Mouse (Mus musculus) midbrain, postnatal 0 days (tissue): Measurements from ENCODE around the gene Slc5a9. TPM values are rescaled to one million over a fixed set of nuclear protein-coding genes. Genes with fewer than 3 reads are reported as not detected.
"Not testable (repeated sequence)": the region's sequence is repeated elsewhere in the genome, so short reads cannot be mapped to it uniquely, and the experiment has no call there.

Experiments used
- ATAC-seq: fragments of 200-750 bp; cut with Nextera tagmentation; 2 replicates; pipeline ENCODE4 v1.8.0; 2017; ENCODE audit warnings: moderate number of reproducible peaks, mild to moderate bottlenecking, moderate TSS enrichment, moderate library complexity; ENCODE audit not compliant: low FRiP score
- DNase-seq: peaks from one replicate; pipeline ENCODE4 v3.0.0-alpha.2; 2015; ENCODE audit warnings: low spot score
- H3K27ac ChIP-seq: fragments of 300-500 bp; sonication (generic); 2 replicates; pipeline ENCODE4 v1.5.1; 2014; ENCODE audit warnings: low read depth, mild to moderate bottlenecking, low read length, mixed read lengths
- H3K27me3 ChIP-seq: fragments of 300-500 bp; sonication (generic); 2 replicates; pipeline ENCODE4 v1.6.1; 2014; ENCODE audit warnings: low read length, control low read depth, mixed read lengths; ENCODE audit not compliant: insufficient read depth
- H3K36me3 ChIP-seq: fragments of 300-500 bp; sonication (generic); 2 replicates; pipeline ENCODE4 v1.6.1; 2014; ENCODE audit warnings: low read length, control low read depth, mixed read lengths; ENCODE audit not compliant: insufficient read depth
- H3K4me1 ChIP-seq: fragments of 300-500 bp; sonication (generic); 2 replicates; pipeline ENCODE4 v1.6.1; 2014; ENCODE audit warnings: mild to moderate bottlenecking, control low read depth, antibody characterized with exemption, low read length, mixed read lengths; ENCODE audit not compliant: insufficient read depth
- H3K4me2 ChIP-seq: fragments of 300-500 bp; sonication (generic); 2 replicates; pipeline ENCODE4 v1.6.1; 2014; ENCODE audit warnings: low read depth, mild to moderate bottlenecking, low read length, mixed read lengths; ENCODE audit not compliant: poor library complexity, severe bottlenecking
- H3K4me3 ChIP-seq: fragments of 300-500 bp; sonication (generic); 2 replicates; pipeline ENCODE4 v1.5.1; 2014; ENCODE audit warnings: low read depth, mild to moderate bottlenecking, low read length, moderate library complexity
- H3K9ac ChIP-seq: fragments of 300-500 bp; sonication (generic); replicated peaks from 2 replicates; pipeline ENCODE4 v1.6.1; 2014; ENCODE audit warnings: mild to moderate bottlenecking, low read length, moderate library complexity, mixed read lengths; ENCODE audit not compliant: poor library complexity, severe bottlenecking
- H3K9me3 ChIP-seq: fragments of 300-500 bp; sonication (generic); 2 replicates; pipeline ENCODE4 v1.6.1; 2016; ENCODE audit warnings: low read length, control low read depth
- CTCF ChIP-seq: IDR thresholded peaks from 2 replicates; pipeline ENCODE4 v1.5.1; 2016; ENCODE audit warnings: antibody characterized with exemption, mild to moderate bottlenecking
- WGBS: fragments of 180-500 bp; shearing (Covaris S2); extraction: QIAGEN DNeasy Blood & Tissue Kit; methylation state at CpG from one replicate; pipeline ENCODE4 v1.1.7; 2014; 5-methylcytosine and 5-hydroxymethylcytosine counted together
- polyA plus RNA-seq: library from polyadenylated mRNA; unstranded; fragments of >200 nt; fragmentation: Nextera tagmentation; extraction: Ambion mirVana; gene quantifications from 2 replicates; pipeline ENCODE4 v1.2.1, GENCODE M21; 2015
- total RNA-seq: library from RNA; depleted of rRNA; stranded (reverse); fragments of >200 nt; gene quantifications from 2 replicates; pipeline ENCODE4 v1.2.3, GENCODE M21; 2014; rRNA removed

Slc5a9 gene
- total RNA-seq, result not detected in 2 replicates
- not detected in 2 replicates for polyA plus RNA-seq

DNA sequence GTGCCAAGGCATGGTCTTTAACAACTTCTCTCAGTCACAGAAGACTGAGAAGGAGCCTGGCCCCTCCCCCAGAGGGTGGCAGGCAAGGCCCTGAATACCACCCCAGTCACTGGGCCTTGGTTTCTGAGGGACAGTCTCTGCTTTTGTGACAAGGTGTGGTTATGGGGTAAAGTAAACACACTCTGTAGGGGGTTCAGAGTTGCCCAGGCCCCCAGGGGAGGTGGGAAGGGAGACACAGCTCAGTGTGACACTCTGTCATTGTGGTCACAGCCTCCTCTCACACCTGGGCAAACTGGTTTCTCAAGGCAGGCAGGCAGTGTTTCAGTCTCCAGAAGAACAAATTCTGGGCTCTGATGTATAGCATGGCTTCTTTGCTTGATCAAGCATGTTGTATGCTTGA lies at the start of gene Slc5a9:
Gene Slc5a9 (minus strand): TSS at position 144 of the 400 bp plus-strand sequence.
- TF ChIP-seq CTCF, result no peak
- Histone ChIP-seq H3K9ac (no peak within 1 kb of the TSS), H3K4me1 (no peaks in the 10 kb centered on the region)

DNA sequence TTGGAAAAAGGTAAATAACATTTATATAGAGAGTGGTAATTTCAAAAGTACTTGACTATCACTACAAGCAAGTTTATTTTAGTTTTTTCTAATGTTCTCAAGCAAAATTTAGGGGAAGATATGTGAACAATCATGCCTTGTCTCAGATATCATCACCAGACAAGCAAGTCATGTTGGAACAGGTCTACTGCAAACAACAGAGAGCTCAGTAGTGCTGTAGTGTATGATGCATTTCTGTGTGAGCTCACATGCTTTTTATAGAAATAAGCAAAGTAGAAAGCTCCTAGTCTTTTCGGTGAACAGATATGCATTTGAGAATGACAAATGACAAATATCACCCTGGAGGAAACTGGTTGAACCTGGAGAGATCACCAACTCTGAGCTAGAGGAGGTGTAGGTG lies 16.4 kb upstream of the Slc5a9 start, which contains the start of gene Skint8:
Gene Skint8 (plus strand): TSS at position 301 of the 400 bp plus-strand sequence.
- ATAC-seq (no peak), DNase-seq (no peak)
- Histone ChIP-seq H3K36me3 (no peaks in the 10 kb centered on the region), H3K4me3 (no peak within 1 kb of the TSS), H3K4me2 (no peak within 1 kb of the TSS), H3K9me3 (peaks cover 3% of the 10 kb centered on the region; the same call in 1 of the 2 replicates), H3K4me1 (no peaks in the 10 kb centered on the region), H3K9ac (no peak within 1 kb of the TSS), H3K27ac (no peak within 1 kb of the TSS), H3K27me3 (no peaks in the 10 kb centered on the region)
- WGBS, result 93% methylated on average over 1 of the region's 1 CpGs
- TF ChIP-seq CTCF, result no peak

More for the DNA sequence above, at the start of gene Slc5a9:
- Histone ChIP-seq H3K27ac (no peak within 1 kb of the TSS), H3K9me3 (no peaks in the 10 kb centered on the region), H3K4me2 (no peak within 1 kb of the TSS), H3K4me3 (no peak within 1 kb of the TSS), H3K27me3 (no peaks in the 10 kb centered on the region), H3K36me3 (no peaks in the 10 kb centered on the region)
- DNase-seq (no peak), ATAC-seq (no peak)

DNA sequence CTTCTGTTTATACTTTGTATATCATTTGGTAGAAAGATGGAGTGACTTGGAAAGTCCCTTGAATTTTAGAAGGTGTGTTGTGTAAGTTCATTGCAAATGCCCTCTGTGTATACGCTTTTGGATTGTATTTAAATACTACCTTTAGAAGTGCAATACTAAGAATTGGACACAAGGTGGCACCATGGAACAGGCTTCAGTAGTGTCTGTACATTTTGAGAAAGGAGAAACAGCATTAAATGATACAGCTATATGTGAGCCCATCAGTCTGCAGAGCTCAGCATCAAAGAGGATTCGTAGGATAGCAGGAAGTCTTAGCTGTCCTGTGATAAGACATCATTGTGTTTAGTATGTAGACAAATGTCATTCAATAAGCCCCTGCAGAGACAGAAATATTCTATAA lies 5.2 kb upstream of the Slc5a9 start:
- Histone ChIP-seq H3K27ac (no peak overlapping the region), H3K9me3 (no peaks in the 10 kb centered on the region), H3K36me3 (no peaks in the 10 kb centered on the region), H3K4me2 (no peak overlapping the region), H3K27me3 (no peaks in the 10 kb centered on the region), H3K4me1 (no peaks in the 10 kb centered on the region), H3K9ac (no peak overlapping the region), H3K4me3 (no peak overlapping the region)
- DNase-seq (peak; percentile 78), ATAC-seq (peak; percentile 80; the same call in 1 of the 2 replicates)
- 44% methylated on average over 2 of the region's 2 CpGs for WGBS
- TF ChIP-seq CTCF, result peak; percentile 87

DNA sequence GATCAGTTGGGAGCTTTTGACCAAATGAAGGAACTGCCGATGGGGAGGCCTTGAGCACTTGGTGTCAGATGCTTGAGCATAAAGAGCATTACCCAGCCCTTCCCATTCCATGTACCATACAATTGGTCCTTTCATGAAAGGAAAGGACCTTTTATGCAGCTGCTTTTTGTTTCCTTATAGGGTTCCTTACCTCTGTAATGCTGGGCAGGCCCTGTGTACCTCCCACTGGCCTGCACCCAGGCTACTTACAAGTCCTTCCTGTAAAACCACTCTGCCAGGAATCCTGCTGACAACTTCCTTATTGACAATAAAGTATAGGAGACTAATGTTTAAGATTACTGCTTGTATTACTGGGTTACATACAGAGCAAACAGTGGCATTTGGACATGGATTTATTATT lies 1.2 kb downstream of the Slc5a9 start:
- ATAC-seq, result no peak
- Histone ChIP-seq H3K4me2 (no peak overlapping the region), H3K27ac (no peak overlapping the region), H3K4me1 (no peaks in the 10 kb centered on the region), H3K27me3 (no peaks in the 10 kb centered on the region), H3K36me3 (no peaks in the 10 kb centered on the region), H3K9me3 (no peaks in the 10 kb centered on the region), H3K4me3 (no peak overlapping the region), H3K9ac (no peak overlapping the region)
- no peak for DNase-seq
- no peak for TF ChIP-seq CTCF
- WGBS, result 70% methylated on average over 1 of the region's 1 CpGs

DNA sequence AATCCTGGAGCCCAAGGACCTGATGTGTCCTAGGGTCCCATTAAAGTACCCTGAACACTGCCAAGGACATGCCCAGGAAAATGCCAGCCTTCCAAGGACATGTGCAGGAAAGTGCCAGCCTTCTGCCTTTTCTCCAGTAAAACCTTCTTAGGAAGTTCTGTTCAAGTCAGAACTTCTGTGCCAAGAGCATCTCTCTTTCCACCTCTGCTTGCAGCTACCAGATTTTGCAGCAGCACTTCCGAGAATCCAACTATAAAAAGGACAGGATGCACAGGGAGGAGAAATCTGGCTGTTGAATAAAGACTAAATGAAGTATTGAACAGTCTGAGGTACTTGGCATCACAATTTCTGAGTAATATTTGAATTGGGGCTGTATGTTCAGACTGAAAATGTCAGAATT lies 2.2 kb downstream of the Slc5a9 start:
- not testable (repeated sequence) for H3K4me3 ChIP-seq, H3K9me3 ChIP-seq, H3K27ac ChIP-seq, H3K27me3 ChIP-seq, H3K4me1 ChIP-seq, H3K4me2 ChIP-seq, ATAC-seq, H3K9ac ChIP-seq, DNase-seq, H3K36me3 ChIP-seq
- WGBS, result 68% methylated on average over 1 of the region's 1 CpGs

DNA sequence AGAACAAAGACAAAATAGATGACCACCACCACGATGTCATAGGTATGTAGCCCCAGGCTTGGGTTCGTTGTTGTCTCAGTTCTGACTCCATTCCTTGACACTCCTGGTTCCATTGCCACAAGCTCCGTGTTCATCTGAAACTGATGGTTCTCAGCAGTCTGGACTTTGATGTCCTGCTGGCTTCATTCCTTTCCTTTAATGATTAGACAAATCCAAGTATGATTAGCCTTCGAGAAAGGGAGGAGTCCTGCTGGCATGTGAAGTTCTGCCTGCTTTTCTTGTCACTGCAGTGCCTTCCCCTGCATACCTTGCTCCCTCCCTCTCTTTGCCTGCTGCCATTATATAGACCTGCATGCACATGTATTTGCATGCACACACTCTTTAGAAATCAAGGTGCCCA lies 4.2 kb downstream of the Slc5a9 start:
- Histone ChIP-seq H3K27me3 (no peaks in the 10 kb centered on the region), H3K9ac (no peak overlapping the region), H3K4me3 (no peak overlapping the region), H3K9me3 (no peaks in the 10 kb centered on the region), H3K4me2 (no peak overlapping the region), H3K4me1 (no peaks in the 10 kb centered on the region), H3K36me3 (no peaks in the 10 kb centered on the region), H3K27ac (no peak overlapping the region)
- DNase-seq (no peak), ATAC-seq (no peak)
- TF ChIP-seq CTCF, result no peak
- 78% methylated on average over 4 of the region's 4 CpGs for WGBS
